Mouse (Mus musculus) bone marrow macrophage, adult 2 months (primary cell): ENCODE measurements around the gene Kif17.

ENCODE experiments used
- CTCF ChIP-seq: IDR thresholded peaks from 2 replicates; pipeline ENCODE4 v1.5.1; 2012; ENCODE audit warnings: low read depth, mild to moderate bottlenecking, low read length, moderate library complexity
- POLR2A ChIP-seq: IDR thresholded peaks from 2 replicates; pipeline ENCODE4 v1.6.1; 2012; ENCODE audit warnings: mild to moderate bottlenecking, low read depth, low read length, borderline replicate concordance

GRCm38 (mm10) chr4:138341393-138341792 is 91.2 kb downstream of the Kif17 start:
- TF ChIP-seq CTCF: no peak
- no peak for TF ChIP-seq POLR2A
